Mouse (Mus musculus): Measurements from ENCODE around the gene F830045P16Rik.
"Not testable (repeated sequence)": the region's sequence is repeated elsewhere in the genome, so short reads cannot be mapped to it uniquely, and the experiment has no call there.

F830045P16Rik gene

GRCm38 (mm10) chr2:129489496-129490285 lies 46.7 kb downstream of the F830045P16Rik start:
- no peak for DNase-seq (ENCODE audit: low spot score)

GRCm38 (mm10) chr2:129483150-129483549 lies 53.3 kb downstream of the F830045P16Rik start:
- DNase-seq (ENCODE audit: low spot score) = no peak

GRCm38 (mm10) chr2:129471905-129472304 lies 64.5 kb downstream of the F830045P16Rik start:
- peak; percentile 58 for DNase-seq (ENCODE audit: low spot score)

- DNase-seq (ENCODE audit: low spot score) = no peak
These were observed 65.6 kb downstream of the F830045P16Rik start for GRCm38 (mm10) chr2:129470839-129471238.

- not testable (repeated sequence) for DNase-seq (ENCODE audit: low spot score)
These were observed 97.6 kb downstream of the F830045P16Rik start for GRCm38 (mm10) chr2:129438772-129439171.

- no peak for DNase-seq (ENCODE audit: low spot score)
These were observed 101.2 kb downstream of the F830045P16Rik start for GRCm38 (mm10) chr2:129435154-129435553.

GRCm38 (mm10) chr2:129423741-129424140 lies 112.7 kb downstream of the F830045P16Rik start:
- DNase-seq (ENCODE audit: low spot score) = no peak

GRCm38 (mm10) chr2:129420897-129421561 lies 115.4 kb downstream of the F830045P16Rik start:
- DNase-seq (ENCODE audit: low spot score) = no peak

- no peak for DNase-seq (ENCODE audit: low spot score)
These were observed 117.0 kb downstream of the F830045P16Rik start for GRCm38 (mm10) chr2:129419361-129419880.

GRCm38 (mm10) chr2:129414593-129414992 lies 121.8 kb downstream of the F830045P16Rik start:
- no peak for DNase-seq (ENCODE audit: low spot score)

- no peak for DNase-seq (ENCODE audit: low spot score)
These were observed 122.9 kb downstream of the F830045P16Rik start for GRCm38 (mm10) chr2:129413488-129413887.

GRCm38 (mm10) chr2:129411651-129412050 lies 124.8 kb downstream of the F830045P16Rik start:
- no peak for DNase-seq (ENCODE audit: low spot score)

- DNase-seq (ENCODE audit: low spot score) = no peak
These were observed 126.1 kb downstream of the F830045P16Rik start for GRCm38 (mm10) chr2:129410344-129410743.

- DNase-seq (ENCODE audit: low spot score) = peak; percentile 86
These were observed 127.9 kb downstream of the F830045P16Rik start for GRCm38 (mm10) chr2:129408476-129408875.

All from embryo, embryonic 10.5 days (tissue).